25 mouse cellular contexts compared by ENCODE assay signal in genomic region chr3:158161924-158162490, GRCm38 (mm10).
A peak's percentile ranks its signal among the peaks of the same experiment; 100 is the strongest.
DNase-seq lines count a peak whose midpoint lies in the region; ATAC-seq lines count a peak whose summit lies in the region.
"Had no signal": no experiment of that assay in that cellular context is flagged by ENCODE, and none has a peak within 500 bp of the region (broad histone marks: within the 10 kb centered on the region; RNA-seq: fewer than 3 reads in every experiment).

No protein-coding gene starts in this region.

- no peak for ATAC-seq in midbrain, embryonic 11.5 days (ENCODE audit: low FRiP score)
- no peak for ATAC-seq in midbrain, embryonic 14.5 days (ENCODE audit: low FRiP score, low TSS enrichment)
- ATAC-seq: activated CD4-positive, CD25-positive, alpha-beta regulatory T cell, adult 4 months; forebrain, embryonic 14.5 days; forebrain, embryonic 16.5 days had no signal

- no peaks in the 10 kb centered on the region for H3K9me3 ChIP-seq in midbrain, embryonic 11.5 days (ENCODE audit: control insufficient read depth, low read length)
- no peaks in the 10 kb centered on the region for H3K9me3 ChIP-seq in midbrain, embryonic 14.5 days (ENCODE audit: control insufficient read depth, low read length)
- no peaks in the 10 kb centered on the region for H3K9me3 ChIP-seq in hindbrain, embryonic 10.5 days
- H3K9me3 ChIP-seq: embryonic facial prominence, embryonic 13.5 days; embryonic facial prominence, embryonic 15.5 days; forebrain, embryonic 10.5 days; forebrain, embryonic 12.5 days; G1E had no signal

- no peak overlapping the region for H3K4me3 ChIP-seq in midbrain, embryonic 11.5 days (ENCODE audit: low read depth, low read length)
- H3K4me3 ChIP-seq in midbrain, embryonic 14.5 days (replicated peaks; ENCODE audit: low read depth, low read length), result no peak overlapping the region
- H3K4me3 ChIP-seq in hindbrain, embryonic 10.5 days, result no peak overlapping the region
- H3K4me3 ChIP-seq: embryonic facial prominence, embryonic 13.5 days; embryonic facial prominence, embryonic 15.5 days; erythroblast, embryonic 14.5 days; forebrain, embryonic 10.5 days; forebrain, embryonic 12.5 days had no signal

- H3K27ac ChIP-seq in midbrain, embryonic 11.5 days (ENCODE audit: low read depth, low read length), result no peak overlapping the region
- H3K27ac ChIP-seq in midbrain, embryonic 14.5 days (replicated peaks; ENCODE audit: low read depth, low read length), result no peak overlapping the region
- H3K27ac ChIP-seq in hindbrain, embryonic 10.5 days, result no peak overlapping the region
- H3K27ac ChIP-seq: embryonic facial prominence, embryonic 13.5 days; embryonic facial prominence, embryonic 15.5 days; forebrain, embryonic 10.5 days; forebrain, embryonic 12.5 days had no signal

- 91% methylated on average over 1 of the region's 1 CpGs for WGBS in midbrain, embryonic 11.5 days
- 96% methylated on average over 1 of the region's 1 CpGs for whole genome bisulfite sequencing in midbrain, embryonic 14.5 days
- 92% methylated on average over 1 of the region's 1 CpGs for WGBS in hindbrain, embryonic 10.5 days

- no peak overlapping the region for H3K4me2 ChIP-seq in midbrain, embryonic 11.5 days
- H3K4me2 ChIP-seq in midbrain, embryonic 14.5 days (ENCODE audit: low read length), result no peak overlapping the region
- H3K4me2 ChIP-seq: embryonic facial prominence, embryonic 13.5 days; embryonic facial prominence, embryonic 15.5 days; forebrain, embryonic 12.5 days had no signal

- peak; percentile 59 for DNase-seq in midbrain, embryonic 11.5 days (ENCODE audit: low spot score, missing footprints)
- DNase-seq in midbrain, embryonic 14.5 days, result no peak
- DNase-seq in 3T3-L1 (ENCODE audit: low read depth, low spot score), result peak; percentile 63
- peak; percentile 48 for DNase-seq in Muller cell, postnatal 12 days (ENCODE audit: inconsistent ontology term)
- peak; percentile 3 for DNase-seq in induced T-regulatory cell, adult 2 months (ENCODE audit: low read depth)
- DNase-seq in cerebellum, postnatal 4 days (ENCODE audit: low spot score in 2 of 2), result no peak
- no peak for DNase-seq in hindbrain, embryonic 10.5 days (ENCODE audit: low spot score)
- DNase-seq: adrenal gland, adult 8-10 months; adrenal gland, postnatal 14 days; adrenal gland, postnatal 36 days; cerebellum, adult 11-12 months; cerebellum, adult 2 months; cerebellum, adult 9-10 months; cerebellum, postnatal 10 days; cerebellum, postnatal 25 days; embryo, embryonic 11 days had no signal

- no peaks in the 10 kb centered on the region for H3K27me3 ChIP-seq in midbrain, embryonic 11.5 days (ENCODE audit: control insufficient read depth, insufficient read depth, low read length)
- H3K27me3 ChIP-seq in midbrain, embryonic 14.5 days (ENCODE audit: control insufficient read depth, insufficient read depth, low read length), result no peaks in the 10 kb centered on the region
- no peaks in the 10 kb centered on the region for H3K27me3 ChIP-seq in hindbrain, embryonic 10.5 days (ENCODE audit: insufficient read depth, poor library complexity, severe bottlenecking)
- H3K27me3 ChIP-seq: embryonic facial prominence, embryonic 13.5 days; embryonic facial prominence, embryonic 15.5 days; forebrain, embryonic 12.5 days had no signal

- no peak overlapping the region for H3K9ac ChIP-seq in midbrain, embryonic 11.5 days (ENCODE audit: low read length)
- H3K9ac ChIP-seq in midbrain, embryonic 14.5 days (replicated peaks; ENCODE audit: low read length), result no peak overlapping the region
- H3K9ac ChIP-seq: embryonic facial prominence, embryonic 13.5 days; embryonic facial prominence, embryonic 15.5 days; forebrain, embryonic 12.5 days had no signal

- no peaks in the 10 kb centered on the region for H3K36me3 ChIP-seq in midbrain, embryonic 11.5 days (ENCODE audit: control insufficient read depth, insufficient read depth, low read length)
- H3K36me3 ChIP-seq in midbrain, embryonic 14.5 days (ENCODE audit: control insufficient read depth, insufficient read depth, low read length), result peaks cover 16% of the 10 kb centered on the region
- H3K36me3 ChIP-seq in hindbrain, embryonic 10.5 days, result no peaks in the 10 kb centered on the region
- H3K36me3 ChIP-seq: embryonic facial prominence, embryonic 13.5 days; embryonic facial prominence, embryonic 15.5 days; forebrain, embryonic 10.5 days; forebrain, embryonic 12.5 days; G1E had no signal

- H3K4me1 ChIP-seq in midbrain, embryonic 11.5 days (ENCODE audit: control insufficient read depth, insufficient read depth, low read length), result no peaks in the 10 kb centered on the region
- H3K4me1 ChIP-seq in midbrain, embryonic 14.5 days (ENCODE audit: control insufficient read depth, insufficient read depth, low read length), result no peaks in the 10 kb centered on the region
- no peaks in the 10 kb centered on the region for H3K4me1 ChIP-seq in hindbrain, embryonic 10.5 days (replicated peaks)
- H3K4me1 ChIP-seq: embryonic facial prominence, embryonic 13.5 days; embryonic facial prominence, embryonic 15.5 days; forebrain, embryonic 10.5 days; forebrain, embryonic 12.5 days had no signal

Comparison
In these comparisons a context has a peak if more than half of its experiments do, and no peak if none do; other contexts are left out.
1. DNase-seq: peak in midbrain, embryonic 11.5 days (single experiment), 3T3-L1 (single experiment), Muller cell, postnatal 12 days (single experiment) and induced T-regulatory cell, adult 2 months (single experiment); none in midbrain, embryonic 14.5 days (single experiment), cerebellum, postnatal 4 days (0 of 2) and hindbrain, embryonic 10.5 days (single experiment).